Mouse (Mus musculus) WW6 (cell line): ENCODE data around the gene Igf1r.

ENCODE experiments used
- DNase-seq: peaks from one replicate; pipeline ENCODE4 v3.0.0-alpha.2; 2013; ENCODE audit warnings: low read depth, low spot score

The Igf1r gene

DNA sequence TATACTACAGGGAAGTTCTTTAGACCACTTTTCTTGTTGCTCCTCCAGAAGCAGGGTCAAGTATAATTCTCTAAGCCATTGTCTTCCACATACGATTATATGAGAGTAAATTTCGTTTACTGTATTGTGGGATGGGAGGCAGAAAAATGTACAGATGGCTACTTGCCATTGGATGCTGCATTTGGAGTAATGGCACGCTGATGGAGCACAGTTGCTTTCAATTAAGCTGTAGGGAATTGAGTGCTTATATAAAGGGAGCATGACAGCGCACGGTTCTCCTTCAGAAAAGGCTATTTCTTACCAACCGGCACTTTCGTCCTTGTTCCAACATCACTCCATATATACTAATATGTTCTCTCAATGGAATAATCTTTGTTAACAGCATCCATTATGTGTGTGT is 96.4 kb downstream of the Igf1r start:
- no peak for DNase-seq

DNA sequence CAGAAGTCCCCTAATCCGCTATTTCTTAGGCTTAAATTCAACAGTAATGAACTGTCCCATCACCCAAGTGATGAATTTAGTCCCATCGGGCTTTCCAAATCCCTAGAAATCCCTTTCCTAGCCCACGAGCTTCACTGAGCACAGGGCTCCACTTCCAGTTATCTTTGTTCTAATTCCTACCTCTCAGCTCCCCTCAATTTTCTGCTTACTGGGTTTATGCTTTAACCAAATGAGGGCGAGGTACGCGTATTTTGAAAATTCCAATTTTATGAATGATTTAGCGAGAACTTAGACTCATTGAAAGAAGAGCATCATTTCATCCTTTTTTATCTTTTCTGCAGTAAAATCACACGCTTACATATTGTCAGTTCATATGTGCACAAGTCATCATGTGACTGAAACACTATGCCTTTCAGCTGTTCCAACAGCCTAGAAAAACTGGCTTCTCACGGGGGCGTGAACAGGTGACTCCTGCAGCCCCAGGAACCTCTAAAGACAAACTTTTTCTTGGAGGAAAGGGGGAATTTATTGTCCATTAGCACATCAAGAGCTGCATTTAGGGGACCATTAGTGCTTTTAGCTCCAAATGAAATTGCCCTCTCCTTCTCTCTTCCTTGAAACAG is 100.5 kb downstream of the Igf1r start:
- no peak for DNase-seq

DNA sequence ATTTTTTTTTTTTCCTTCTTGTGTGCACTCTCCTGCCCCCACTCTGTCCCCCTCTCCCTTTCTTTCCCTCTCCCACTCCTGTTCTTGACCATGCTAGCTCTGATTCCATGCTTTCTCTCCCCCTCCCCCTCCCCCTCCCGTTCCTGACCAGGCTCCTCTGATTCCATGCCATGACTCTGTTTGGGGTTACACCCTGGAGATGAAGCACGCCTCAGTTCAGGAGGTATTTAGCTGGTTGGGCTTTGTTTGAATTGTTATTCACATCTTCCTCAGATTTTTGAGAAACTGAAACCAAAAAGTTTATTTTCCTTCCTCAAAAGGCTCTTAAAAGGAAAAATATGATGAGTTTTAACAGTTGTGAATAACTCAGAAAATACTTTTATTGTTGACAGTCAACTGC is 101.9 kb downstream of the Igf1r start:
- DNase-seq: no peak

DNA sequence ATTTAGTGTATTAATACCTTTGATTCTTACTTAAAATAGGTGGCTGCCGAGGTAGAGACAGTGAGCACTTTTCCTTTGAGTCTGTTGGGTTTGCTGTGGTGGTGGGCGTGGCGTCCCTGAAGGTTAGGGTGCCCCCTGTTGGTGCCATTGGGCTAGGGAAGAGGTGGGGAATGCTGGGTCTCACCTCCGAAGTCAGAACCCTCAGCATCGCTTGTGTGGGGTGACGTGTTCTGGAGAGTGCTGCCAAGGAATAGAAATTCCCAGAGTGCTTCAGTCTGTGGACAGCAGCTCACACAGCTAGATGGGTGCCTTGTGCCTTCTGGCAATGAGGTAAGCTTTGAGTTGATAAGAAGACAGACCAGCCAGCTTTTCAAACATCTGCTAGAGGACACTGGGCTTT is 102.3 kb downstream of the Igf1r start:
- DNase-seq: peak; percentile 22

DNA sequence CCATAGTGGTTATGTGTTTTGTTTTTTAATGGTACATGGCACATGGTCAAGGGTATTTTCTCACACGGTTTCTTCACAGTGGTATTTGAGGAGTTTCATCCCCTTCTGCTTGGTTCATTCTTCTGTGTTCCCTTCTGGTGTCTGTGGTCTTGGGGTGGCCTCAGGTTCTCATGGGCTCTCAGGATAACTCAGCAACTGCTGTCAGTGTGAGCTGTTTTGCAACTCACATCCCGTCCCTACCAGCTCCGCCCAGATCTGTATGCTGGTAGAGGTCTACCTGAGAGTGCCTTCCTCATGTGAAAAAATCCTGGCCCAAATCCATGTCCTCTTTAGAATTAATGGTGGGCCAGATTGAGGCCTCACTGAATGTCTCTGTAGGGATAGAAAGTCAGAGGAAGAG is 104.4 kb downstream of the Igf1r start:
- no peak for DNase-seq

DNA sequence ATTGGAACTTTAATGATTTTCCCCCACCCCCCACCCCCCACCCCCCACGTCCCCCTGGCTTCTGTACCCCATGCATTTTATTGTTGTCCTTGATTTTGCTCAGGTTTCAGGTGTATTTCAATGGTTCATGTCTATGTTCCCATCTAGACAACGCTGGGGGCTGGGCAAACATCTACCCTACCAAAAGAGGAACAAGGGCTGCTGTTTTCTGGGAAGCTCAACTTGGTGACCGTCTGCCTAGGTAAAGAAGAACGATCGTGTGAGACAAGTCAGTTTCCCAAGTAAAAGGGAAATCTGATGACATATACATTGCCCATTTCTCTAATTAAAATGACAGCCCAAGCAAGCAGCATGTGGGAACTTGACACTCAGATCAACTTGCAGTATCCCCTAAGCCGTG is 107.1 kb downstream of the Igf1r start:
- DNase-seq: no peak

DNA sequence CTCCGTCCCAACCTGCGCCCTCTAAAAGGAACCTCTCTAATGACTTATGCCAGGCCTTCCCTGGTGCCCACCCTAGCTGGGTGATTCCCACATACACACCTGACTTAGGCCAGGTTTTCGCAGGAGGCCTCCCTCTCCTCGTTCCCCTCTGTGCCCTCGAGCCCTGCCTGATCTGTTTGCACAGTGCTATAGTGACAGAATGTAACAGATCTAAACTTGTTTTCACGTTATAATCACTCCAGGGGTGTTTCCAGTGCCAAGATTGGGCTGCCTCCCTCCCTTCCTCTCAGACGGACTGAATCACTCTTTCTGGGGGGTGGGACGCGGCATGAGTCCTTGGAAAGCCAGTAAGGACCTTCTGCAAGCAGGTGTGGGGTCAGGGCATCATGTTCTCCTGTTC is 108.8 kb downstream of the Igf1r start:
- DNase-seq: no peak

DNA sequence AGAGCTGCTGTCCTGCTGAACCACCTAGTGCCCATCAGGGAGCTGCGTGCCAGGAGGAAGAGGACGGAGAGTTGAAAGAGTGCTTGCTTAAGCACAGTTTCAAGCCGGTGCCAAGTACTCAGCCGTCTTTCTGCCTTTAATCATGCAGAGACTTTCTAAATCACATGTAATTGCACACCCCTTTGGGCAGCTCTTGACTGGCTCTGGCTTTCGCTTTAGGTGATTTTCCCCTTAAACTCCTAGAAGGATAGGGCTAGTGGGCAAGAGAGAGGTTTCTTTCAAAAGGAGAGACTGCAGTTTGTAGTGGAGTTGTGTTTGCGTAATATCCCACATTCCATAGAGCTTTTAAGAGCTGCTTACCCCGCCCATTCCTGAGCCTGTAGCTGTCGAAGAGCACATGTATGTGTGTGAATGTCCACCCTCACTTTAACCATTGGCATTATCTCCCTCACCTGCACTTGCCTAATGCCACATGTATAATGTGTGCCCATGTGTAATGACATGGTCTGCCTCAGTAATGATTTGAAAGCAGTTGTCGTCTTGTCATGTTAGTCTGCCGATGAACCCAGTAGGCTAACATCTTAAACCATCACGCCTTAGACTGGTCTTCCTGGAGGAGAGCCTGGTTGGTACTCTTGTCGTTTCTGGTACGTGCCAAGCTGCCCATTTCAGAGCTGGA is 109.7 kb downstream of the Igf1r start:
- no peak for DNase-seq

DNA sequence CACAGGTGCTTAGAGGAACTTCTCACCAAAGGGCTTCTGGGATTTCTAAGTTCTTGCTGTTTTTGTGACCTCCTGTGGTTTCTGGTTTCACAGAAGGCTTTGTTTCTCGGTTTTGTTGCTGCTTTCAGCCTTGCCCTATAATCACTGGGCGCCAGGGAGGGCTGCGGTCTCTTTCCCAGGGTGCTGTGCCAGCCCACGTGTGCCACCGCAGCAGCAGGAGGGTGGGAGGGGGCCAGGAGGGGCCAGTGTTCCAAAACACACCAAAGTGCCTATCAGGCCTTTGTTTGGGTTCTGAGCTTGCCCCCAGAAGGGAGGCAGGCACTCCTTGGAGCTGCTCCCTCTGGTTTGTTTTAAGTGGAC is 110.2 kb downstream of the Igf1r start:
- no peak for DNase-seq

DNA sequence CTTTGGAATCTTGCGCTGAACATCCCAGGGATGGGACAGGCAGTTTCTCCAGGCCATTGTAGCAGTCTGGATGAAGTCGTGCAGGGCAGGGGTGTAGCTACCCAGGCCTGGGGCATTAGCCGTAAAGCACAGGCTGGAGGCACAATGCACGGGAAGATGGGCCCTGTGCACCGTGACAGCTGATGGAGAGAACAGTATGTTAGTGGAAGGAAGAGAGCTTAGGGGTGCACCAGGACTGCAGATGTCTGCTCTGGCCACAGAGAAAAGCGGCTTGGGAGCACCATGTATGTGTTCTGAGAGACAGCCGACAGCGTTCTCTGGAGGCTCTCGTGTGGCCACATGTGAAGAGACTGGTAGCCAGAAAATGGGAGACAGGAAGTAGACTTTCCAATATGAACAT is 111.1 kb downstream of the Igf1r start:
- DNase-seq: no peak

DNA sequence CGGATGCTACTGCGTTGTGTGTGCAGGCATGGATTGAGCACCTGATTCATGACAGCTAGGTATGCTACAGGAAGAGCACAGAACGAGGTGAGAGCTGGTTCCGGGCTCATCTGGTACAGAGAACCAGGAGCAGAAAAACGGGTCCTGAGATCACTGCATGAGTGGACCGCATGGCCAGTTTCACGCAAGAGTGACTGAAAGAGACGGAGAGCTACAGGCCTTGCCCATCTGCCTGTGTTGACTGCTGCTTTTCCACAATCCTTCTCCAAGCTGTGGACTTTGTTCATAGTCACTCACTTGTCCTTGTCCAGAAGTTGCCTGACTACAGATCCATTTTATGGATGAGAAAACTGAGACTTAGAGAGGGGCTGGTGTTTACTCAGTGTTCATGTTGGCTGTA is 111.5 kb downstream of the Igf1r start:
- no peak for DNase-seq

DNA sequence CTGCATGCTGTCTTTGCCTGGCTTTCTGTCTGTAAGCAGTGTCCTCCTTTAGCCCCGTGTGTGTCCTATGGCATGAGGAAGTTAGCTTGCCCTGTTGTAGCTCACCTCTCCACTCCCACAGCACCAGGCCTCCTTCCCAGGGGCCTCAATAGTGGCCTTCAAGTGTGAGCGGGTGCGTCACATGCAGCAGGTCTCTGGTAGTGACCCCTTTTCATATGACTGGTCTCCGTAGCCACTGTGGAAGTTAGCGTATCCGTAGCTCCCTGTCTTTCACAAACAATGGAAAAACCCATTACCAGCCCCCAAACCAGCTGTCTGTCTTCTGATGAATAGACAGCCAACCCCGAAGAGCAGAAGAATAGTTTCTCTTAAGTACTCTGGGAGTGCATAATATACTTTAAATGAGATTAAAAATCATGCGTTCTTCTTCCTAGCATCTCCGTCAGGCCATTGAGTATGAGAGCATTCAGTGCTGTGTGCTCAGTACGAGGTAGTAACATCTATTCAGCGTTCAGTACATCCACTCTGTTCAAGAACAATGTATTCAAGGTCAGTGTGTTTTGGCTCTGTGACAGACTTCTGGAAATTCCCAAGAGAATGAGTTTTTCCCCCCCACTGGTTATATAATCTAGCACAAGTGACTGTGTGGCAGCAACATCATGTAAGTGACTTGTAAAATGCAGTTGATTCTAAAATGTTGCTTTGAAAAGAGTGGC is 112.2 kb downstream of the Igf1r start:
- DNase-seq: no peak

DNA sequence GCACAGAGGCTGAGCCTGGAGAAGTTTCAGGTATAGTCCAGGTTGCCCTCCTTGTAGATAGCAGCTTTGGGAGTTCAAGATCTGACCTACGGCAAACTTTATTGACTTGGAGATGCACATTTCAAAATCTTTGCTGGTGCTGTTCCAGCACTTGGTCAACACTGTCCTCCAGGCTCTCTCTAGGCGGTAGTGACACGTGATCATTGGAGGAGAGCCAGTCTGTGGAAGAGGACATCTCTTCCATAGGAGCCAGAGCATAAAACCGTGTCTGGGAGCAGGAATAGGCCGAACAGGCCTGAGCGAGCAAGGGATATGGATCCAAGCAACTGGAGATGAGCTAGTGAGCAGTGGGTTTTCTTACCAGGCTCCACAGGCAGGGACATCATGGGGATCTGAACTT is 113.3 kb downstream of the Igf1r start:
- no peak for DNase-seq

DNA sequence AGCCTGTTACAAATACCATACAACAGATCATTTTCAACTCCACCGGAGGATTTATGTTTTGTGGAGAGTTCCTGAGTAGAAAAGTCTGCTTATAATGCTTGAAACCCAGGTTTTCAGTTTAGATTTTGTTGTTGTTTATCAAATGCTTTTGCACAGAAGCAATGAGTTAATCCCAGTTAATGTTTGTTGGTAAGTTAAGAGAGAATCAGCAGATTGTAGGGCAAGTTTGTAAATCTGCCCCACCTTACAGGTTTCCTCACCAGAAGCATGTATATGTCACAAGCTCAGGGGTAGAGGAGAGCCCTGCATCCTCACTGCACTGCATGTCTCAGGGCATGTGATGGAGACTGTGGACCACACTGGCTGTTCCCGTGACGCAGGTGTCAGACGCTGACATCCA is 114.7 kb downstream of the Igf1r start:
- no peak for DNase-seq

DNA sequence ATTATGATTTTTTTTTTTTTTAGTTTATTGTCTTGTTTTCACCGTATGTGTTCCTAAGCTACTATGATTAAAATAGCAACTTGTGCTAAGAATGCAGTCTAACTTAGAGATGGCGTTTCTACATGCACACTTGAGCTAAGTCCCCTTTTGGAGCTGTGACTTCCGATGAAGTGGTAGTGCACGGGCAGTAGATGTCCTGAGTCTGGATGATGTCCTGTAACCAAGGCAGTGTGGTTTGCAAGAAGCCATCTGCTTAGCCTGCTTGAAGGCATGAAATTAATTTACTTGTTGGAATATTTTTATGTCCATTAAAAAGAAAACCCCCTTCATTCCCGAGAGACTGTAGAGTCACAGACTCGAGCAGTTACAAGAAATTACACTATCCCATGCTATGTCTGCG is 116.7 kb downstream of the Igf1r start:
- no peak for DNase-seq

DNA sequence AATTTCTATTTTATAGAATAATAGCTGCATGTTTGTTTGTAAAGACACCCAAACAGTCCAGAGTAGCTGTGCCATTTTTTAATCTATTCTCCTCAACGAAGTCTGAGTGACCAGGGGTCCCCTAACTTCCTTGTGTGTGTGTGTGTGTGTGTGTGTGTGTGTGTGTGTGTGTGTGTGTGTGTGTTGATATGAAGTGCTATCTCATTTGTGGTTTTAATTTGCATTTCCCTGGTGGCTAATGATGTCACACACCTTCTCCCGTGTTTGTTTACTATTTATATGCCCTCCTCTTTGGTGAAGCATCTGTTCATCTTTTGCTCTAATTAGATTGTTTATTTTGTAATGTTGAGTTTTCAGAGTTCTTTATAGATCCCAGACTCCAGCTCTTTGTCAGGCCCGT is 117.4 kb downstream of the Igf1r start:
- no peak for DNase-seq

DNA sequence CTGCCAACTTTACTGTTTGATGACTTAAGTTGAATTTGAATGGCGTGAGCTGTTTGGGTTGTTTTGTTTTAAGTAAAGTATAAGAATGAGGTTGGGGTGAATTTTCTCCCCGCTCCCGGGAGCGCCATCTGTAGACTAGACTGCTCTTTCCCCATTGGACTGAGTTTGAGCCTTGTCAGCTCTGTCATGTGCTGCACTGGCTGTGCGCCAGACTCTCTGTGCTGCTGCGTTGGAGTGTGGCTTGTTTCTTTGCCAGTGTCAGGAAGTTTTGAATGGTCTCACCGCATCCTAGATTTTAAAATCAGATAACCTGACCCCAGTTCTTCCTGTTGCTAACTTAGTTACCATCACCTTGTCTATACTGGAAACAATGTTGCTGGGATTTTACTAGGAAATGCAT is 118.0 kb downstream of the Igf1r start:
- DNase-seq: no peak

DNA sequence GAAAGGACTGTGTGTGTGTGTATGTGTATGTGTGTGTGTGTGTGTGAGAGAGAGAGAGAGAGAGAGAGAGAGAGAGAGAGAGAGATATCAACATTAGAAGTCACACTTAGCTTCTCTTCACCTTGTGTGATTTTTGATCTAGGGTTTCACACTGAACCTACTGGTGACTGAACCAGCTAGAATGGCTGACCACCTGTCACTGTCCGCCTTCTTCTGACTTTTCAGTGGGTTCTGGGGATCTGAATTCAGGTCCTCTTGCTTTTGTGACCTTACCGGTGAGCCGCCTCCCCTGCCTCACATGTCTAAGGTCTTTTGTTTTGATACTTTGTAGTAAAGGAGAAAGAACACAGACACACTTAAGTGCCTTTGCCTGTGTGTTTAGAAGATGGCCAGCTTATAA is 118.4 kb downstream of the Igf1r start:
- DNase-seq: no peak

DNA sequence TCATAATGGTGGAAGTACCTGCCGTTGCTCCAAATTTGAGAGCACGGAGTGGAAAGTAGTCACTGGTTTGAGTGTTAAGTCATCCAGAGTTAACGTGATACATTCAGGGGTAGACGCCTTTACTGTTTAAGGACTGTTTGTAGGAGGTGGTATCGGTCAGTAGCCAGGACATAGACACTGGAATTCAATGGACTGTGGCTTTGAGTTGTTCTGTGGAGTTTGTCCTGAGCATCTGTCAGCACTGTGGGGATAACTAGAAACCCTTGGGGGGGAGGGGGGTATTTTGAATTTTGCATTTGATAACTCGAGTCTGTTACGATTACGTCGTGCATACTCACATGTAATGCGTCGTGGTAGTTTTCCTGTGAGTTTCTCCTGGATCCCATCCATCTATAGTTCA is 119.1 kb downstream of the Igf1r start:
- no peak for DNase-seq

DNA sequence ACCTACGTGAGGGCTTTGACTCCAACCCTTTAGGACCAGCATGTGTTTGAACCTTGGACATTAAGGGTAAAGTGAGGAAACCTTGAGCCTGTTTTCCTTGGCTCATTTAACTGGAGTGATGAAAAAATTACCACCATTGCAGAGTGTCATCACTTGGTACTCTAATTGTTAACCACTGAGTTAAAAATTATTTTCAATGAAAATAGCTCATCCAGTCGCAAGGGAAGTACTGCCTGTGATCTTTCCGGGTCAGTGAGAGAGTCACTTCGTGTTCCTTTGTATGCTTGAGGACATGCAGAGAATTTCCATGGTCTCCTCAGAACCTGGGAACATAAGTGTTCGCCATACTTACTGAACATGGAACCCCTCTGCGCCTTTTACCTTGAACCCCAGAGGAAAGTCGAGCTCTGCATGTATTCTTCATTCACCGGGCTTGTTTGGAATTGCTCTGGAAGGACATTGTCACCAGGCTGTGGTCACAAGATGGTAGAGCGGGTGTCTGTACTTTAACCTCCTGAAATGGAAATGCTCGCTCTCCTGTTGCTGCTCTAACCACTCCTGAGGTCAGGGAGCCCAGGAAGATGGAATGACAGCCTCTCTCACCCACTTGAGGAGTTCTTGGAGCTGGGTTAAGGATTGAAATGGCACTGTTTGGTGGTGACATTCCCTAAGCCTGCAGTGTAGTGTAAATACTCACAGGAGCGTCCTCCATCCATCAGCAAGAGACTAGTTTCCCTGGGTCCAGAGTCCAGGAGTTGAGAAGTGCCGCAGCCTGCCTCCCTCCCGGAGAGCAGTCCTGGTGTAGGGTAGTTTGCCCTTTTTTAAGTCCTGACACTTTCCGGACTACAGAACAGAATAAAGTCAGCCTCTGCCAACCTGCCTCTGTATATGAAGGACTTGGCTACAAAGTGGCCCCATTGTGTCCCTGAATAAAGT is 120.2 kb downstream of the Igf1r start:
- DNase-seq: no peak

DNA sequence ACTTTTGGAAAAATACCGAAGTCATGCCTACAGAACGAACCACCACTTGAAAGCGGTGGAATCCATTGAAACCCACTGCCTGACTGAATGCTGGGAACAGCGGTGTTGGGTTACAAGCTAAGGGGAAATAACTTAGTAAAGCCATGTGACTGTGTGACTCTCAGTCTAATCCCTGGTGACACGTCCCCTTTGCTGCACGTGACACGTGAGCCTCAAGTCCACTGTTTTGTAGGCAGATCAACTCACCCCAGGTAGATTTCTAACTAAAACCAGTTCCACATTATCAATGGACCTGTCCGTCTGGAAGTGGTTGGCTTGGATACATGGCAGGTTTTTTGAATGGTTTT is 120.8 kb downstream of the Igf1r start:
- DNase-seq: peak; percentile 5

DNA sequence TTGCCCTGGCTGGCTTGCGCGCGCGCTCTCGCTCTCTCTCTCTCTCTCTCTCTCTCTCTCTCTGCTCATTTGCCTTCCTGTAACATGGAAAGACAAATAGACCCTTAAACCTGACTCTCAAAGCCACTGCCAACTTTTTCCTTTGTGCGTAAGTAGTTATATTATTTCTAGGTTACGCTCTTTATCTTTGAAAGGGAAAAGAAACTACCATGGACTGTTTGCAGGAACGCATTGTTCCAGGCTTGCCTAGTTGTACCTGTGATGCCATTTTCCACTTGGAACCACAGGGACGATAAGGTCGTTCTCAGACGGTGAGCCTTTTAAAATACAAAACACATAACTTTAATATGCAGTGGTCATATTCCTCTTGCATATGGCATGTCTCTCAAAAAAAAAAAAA is 122.1 kb downstream of the Igf1r start:
- DNase-seq: no peak
